Mouse (Mus musculus): ENCODE measurements around the gene Olfr53.
"Not testable (repeated sequence)": the region's sequence is repeated elsewhere in the genome, so short reads cannot be mapped to it uniquely, and the experiment has no call there.

DNA sequence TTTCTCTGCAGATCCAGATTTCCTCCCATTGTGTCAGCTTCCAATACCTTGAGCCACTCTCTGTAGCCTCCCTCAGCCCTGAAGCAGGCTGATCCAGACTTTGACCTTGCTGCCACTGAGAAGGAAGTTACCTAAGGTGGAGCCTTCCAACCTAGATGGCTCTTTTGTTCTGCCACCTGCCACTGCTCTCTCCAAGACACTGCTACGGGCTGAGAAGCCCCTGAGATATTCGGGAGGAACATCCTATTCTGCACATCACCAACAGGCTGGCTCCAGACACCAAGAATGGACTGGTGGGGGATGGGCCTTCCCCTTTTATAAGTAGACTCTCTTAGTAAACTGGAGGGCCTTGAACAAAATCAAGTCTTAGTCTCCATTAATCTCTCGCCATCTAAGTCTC is 24.4 kb downstream of the Olfr53 start:
- not testable (repeated sequence) for TF ChIP-seq CTCF, EP300 (IDR thresholded peaks at IDR 0.05; ENCODE audit: low read depth)
